Mouse (Mus musculus) WW6 (cell line): ENCODE data around the gene Rin3.

ENCODE experiments used
- DNase-seq: peaks from one replicate; pipeline ENCODE4 v3.0.0-alpha.2; 2013; ENCODE audit warnings: low read depth, low spot score

Gene Rin3

GRCm38 (mm10) chr12:102369488-102370235, 86.8 kb downstream of the Rin3 start:
- DNase-seq, result no peak

- DNase-seq, result no peak
Measured at GRCm38 (mm10) chr12:102370931-102371500, 88.2 kb downstream of the Rin3 start.

GRCm38 (mm10) chr12:102372322-102372721, 89.5 kb downstream of the Rin3 start:
- DNase-seq, result no peak

GRCm38 (mm10) chr12:102382180-102382579, 99.3 kb downstream of the Rin3 start:
- DNase-seq, result no peak

GRCm38 (mm10) chr12:102383288-102383687, 100.4 kb downstream of the Rin3 start:
- DNase-seq, result no peak

GRCm38 (mm10) chr12:102384819-102385218, 102.0 kb downstream of the Rin3 start:
- no peak for DNase-seq

DNA sequence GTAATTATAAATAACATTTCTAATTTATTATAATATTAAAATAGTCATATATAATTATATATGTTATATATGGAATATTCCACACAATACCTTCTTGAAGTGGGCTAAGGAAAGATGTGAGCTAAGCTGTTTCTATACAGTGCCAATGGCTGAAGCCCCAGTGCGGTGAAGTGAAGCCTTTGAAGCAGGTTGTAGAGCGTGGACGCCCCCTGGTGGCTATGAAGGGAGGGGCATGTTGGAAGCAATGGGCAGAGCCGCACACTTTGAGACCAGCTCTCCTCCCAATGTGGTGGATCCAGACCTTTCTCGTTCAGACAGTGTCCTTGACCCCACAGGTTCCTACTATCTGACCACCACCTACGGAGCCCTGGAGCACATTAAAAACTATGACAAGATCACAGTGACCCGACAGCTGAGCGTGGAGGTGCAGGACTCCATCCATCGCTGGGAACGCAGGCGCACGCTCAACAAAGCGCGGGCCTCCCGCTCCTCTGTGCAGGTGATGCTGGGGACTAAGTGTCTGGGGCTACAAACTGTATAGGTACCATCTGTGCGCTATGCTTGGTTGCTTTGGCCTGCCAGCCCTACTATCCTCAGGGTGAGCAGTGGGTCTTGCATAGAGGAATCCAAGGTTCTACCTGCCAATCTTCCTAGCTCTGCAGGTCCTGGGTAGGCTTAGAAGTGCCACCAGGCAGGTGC, 104.5 kb downstream of the Rin3 start:
- DNase-seq, result peak; percentile 68

DNA sequence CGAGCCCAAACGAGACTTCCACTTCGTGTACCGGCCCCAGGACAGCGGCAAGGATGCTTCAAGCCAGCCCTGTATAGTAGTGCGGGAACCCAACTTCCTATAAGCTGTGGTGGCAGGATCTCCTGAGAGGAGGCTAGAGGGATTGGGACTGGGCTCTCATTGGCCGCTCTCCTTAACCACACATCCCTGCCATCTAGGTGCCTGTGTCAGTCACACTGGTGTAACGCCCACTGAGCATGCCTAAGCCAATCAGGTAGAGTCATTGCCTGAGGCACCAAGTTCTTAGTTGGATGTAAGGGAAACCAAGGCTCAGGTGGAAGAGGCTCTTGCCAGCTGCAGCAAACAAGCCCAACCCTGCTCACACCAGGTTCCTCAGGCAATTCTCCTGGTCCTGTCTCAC, 107.2 kb downstream of the Rin3 start:
- peak; percentile 50 for DNase-seq

GRCm38 (mm10) chr12:102391109-102391508, 108.3 kb downstream of the Rin3 start:
- no peak for DNase-seq

DNA sequence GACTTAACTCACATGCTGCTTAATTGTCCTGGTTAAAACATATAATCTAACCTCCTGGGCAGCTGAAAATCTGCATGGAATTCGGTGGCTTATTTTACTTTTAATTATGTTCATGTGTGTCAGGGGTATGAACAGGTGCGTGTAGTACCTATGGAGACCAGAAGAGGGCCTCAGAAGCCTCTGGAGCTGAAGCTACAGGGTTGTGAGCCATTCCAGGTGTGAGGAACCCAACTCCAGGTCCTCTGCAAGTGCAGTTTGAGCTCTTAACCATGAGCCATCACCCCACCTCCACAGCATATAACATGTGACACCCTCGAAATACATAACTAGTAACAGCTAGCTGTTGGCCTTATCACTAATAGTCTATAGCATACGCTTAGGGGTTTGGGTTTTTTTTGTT, 109.1 kb downstream of the Rin3 start:
- DNase-seq, result no peak

DNA sequence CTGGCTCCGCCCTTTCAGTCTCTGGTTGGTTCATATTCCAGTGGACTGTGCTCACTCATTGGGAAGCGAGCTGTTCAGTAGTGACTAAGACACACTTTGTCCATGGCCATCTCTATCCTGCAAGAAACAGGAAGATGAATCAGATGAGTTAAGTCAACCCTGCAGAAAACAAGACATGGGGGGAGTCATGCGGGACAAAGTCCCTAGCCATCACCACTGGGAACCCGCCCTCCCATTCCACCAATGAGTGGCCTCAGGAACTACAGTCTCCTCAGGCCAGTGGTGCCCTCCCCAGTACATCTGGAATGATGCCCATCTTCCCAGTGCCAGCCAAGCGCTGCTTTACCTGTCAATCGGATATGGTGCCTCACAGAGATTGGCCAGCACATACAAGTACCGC, 111.6 kb downstream of the Rin3 start:
- no peak for DNase-seq

- DNase-seq, result no peak
Measured at GRCm38 (mm10) chr12:102395537-102395936, 112.7 kb downstream of the Rin3 start.

- DNase-seq, result no peak
Measured at GRCm38 (mm10) chr12:102395998-102396991, 113.4 kb downstream of the Rin3 start.

- DNase-seq, result no peak
Measured at GRCm38 (mm10) chr12:102398588-102398987, 115.7 kb downstream of the Rin3 start.

DNA sequence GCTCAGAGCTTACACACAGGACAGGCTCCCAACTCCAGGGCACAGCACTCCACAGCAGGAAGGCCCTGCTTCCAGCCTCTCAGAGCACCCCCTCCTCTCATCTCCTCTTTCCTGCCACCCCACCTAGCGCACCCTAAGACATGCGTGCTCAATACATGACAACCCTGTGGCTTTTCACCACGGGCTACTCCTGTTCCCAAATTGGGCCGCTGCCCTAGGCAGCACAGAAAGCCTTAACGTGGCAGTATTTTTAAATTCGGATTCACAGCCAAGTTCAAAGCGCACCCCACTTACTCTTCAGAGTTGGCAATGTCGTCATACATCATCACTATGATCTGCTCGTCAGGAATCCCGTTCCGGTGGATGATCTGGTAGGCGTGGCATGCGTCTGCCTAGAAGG, 130.3 kb downstream of the Rin3 start:
- DNase-seq, result no peak

DNA sequence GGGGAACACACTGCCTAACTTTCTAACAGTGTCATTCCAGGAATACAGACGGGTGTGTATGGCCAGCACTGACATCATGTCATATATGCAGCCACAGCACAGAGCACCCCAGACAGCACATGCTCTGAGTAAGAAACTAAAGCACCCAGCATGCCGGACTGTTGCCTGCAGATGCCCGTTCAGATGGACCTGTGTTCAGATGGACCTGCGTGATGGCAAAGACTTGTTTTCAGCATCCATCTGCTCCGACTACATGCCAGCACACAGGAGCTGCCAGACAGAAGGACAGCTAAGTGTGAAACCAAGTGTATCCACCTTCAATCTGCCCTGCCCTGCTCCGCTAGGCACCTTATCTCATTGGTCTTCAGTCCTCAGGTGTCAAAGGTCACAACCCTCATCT, 131.8 kb downstream of the Rin3 start:
- no peak for DNase-seq

- no peak for DNase-seq
Measured at GRCm38 (mm10) chr12:102416391-102416837, 133.6 kb downstream of the Rin3 start.

DNA sequence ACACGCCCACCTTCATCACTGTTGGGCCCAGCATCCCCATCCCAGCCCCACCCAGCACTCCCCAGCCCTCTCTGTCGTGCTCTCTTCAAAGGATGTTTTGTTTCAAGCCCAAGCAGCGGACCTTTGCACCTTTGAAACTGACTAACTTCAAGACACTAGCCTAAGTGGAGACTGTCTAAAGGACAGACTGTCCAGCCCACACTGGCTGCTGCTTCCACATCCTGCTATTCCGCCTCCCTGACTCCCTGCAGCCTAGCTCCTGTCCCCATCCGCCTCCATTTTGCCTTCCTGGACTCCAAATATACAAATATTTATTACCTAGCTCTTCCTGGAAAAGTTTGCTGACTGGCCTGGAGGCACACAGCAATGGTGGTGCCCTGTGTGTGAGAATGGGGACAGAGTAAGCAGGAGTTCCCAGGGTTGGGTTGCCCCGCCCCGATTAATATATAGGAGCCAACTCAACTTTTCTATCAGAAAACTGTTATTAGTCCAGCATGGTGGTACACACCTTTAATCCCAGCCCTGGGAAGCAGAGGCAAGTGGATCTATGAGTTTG, 134.2 kb downstream of the Rin3 start:
- DNase-seq, result no peak

- no peak for DNase-seq
Measured at GRCm38 (mm10) chr12:102417701-102418100, 134.9 kb downstream of the Rin3 start.

DNA sequence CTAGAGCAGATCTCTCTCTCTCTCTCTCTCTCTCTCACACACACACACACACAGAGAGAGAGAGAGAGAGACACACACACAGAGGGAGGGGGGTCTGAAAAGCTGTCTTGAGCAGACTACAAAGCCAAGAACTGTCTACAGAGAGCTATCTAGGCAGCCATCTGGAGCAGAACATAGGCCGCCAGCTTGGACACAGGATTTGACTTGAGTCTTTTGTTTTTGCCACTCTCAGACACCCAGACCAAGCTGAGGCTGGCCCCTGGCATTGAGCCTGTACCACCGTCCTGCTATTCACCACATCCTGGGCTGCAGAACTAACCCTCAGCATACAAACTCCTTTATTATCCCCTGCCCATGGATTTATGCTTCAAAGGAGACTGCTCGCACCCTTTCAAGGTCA, 136.7 kb downstream of the Rin3 start:
- DNase-seq, result no peak

GRCm38 (mm10) chr12:102420168-102420890, 137.5 kb downstream of the Rin3 start:
- no peak for DNase-seq
